Mouse (Mus musculus): ENCODE measurements around the gene Akt3.

The Akt3 gene

DNA sequence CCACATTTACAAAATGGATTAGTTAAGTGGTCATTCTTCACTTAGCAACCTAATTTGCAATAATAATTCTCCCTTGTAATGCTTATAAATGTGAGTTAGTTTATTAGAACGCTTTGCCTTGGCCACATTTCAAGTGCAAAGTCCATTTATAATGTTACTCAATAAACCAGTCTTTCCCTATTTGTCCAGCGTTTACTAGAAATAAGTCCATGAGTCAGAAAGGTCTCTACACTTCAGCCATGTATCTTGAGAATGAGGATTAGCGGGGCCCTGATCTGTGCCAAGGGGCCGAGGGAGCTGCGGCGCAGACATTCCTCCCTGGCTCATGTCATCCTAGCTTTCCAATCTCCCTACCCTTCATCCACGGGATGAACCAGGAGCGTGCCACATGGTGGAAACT, 275.3 kb downstream of the Akt3 start:
- DNase-seq (ENCODE audit: low read depth, low spot score) = no peak

DNA sequence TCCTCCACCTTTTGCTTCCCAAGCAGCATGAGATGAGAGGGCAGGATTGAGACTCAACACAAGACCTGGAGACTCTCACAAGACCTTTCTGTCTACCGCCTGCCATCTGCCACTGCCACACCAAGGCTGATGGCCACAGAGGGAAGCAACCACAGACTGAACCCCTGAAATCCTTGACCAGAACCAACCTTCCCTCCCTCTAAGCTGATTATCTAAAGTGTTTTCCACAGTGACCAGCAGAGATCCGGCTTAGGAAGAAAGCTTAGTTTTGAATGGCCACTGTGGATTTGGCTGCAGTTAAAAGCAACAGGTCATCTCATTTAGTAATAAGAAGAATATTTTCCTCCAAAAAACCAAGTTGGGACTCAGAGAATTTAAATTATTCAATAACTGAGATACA, 276.5 kb downstream of the Akt3 start:
- no peak for DNase-seq (ENCODE audit: low read depth, low spot score)

DNA sequence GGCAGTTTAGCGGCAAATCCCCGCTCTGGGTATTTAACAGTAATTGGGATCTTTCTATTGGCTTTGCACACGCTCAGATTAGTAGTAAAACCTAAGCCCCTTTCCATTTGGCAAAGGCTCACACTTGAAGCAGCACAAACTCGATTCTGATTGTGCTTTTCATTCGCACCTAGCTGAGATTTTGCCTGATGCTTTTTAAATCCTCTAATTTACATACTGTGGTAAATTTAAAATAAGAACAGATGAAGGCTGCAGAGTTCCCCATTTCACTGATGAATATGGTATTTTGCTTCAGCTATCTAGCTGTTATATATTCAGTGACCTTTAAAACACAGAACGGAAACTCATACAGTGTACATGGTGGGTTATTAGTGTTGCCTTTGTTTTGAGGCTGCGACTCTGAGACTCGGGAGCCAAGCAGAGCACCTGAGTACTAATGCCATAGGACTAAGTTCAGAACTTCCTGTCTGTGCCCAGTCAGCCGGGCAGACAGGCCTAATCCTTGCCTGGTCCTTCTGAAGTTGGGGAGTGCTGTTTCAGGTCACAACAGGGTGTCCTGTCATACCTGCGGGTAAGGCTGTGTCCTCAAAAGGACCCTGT, 277.1 kb downstream of the Akt3 start:
- no peak for DNase-seq (ENCODE audit: low read depth, low spot score)

DNA sequence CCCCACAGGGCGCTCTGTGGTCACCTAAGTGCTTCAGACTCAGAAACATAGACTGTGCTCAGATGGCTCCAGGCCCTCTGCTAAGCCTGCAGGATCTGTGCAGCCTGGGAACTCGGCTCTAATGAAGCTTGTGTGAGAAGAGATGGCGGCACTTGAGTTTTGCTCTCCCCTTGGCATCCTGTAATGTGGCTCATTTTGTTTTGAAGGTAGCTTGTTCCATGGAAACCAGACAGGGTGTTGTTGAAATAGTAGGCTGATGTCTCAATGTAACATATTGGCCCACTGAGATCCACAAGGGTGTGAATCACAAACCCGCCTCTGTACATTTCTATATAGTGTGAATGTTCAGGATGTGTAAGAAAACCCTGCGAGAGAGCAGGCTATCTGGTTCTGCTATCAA, 277.9 kb downstream of the Akt3 start:
- DNase-seq (ENCODE audit: low read depth, low spot score) = no peak

DNA sequence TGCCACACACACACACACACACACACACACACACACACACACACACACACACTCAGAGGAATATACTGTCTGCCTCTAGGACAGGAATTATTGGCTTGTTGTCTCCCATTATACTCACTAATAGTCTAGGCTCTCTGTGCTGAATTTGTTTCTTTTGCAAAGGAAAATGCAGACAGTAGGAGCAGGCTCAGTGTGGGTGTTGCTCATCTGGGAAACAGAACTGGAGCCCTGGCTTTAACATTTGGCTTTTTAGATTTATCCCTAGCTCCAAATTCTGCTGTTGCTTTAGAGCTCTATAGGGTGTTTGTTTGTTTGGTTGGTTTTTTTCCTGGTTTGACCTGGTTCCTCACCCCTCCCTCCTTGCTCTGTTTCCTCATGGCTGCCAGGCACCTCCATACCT, 278.8 kb downstream of the Akt3 start:
- no peak for DNase-seq (ENCODE audit: low read depth, low spot score)

DNA sequence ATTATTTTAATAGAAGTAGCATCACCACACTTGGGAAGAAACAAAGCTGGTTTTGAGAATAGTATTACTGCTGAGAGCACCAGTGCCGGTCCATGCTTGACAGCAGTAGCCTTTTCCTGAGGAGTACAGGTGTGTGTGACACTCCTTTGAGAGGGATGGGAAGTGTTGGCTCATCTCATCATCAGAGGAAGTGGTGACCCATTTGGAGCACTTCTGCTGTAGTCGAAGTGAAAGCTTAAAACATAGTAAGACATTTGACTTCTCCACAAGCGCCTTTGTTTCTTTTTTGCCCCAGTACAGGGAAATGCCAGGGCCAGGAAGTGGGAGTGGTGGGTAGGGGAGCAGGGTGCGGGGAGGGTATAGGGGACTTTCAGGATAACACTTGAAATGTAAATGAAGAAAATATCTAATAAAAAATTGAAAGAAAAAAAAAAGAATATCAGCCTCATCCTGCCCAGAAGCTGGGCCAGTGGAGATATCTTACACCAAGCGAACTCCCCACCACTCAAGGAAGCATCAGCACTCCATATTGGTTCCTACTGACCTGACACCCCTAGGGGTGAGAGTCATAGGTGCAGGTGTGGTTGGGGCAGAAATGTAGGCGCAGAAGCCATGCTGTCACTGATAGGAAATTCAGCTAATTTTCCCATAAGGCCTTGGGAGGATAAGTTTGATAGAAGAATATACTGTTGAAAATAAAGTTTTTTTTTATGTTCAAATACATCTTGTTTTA, 284.5 kb downstream of the Akt3 start:
- no peak for DNase-seq (ENCODE audit: low read depth, low spot score)

DNA sequence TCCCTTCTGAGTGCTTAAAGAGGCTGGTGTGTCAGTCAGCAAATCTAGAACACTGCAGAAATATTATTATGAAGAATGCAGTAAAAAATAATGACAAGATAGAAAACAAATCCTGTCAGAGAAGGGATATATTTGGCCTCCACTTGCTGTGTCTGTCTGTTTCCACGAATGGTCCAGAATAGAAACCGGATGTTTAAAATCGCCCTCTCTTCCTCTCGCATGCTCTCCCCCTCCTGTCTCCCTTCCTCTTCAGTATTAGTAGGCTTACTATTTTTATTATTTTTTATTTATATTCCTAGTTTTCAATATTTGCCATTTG, 286.6 kb downstream of the Akt3 start:
- no peak for DNase-seq (ENCODE audit: low read depth, low spot score)

DNA sequence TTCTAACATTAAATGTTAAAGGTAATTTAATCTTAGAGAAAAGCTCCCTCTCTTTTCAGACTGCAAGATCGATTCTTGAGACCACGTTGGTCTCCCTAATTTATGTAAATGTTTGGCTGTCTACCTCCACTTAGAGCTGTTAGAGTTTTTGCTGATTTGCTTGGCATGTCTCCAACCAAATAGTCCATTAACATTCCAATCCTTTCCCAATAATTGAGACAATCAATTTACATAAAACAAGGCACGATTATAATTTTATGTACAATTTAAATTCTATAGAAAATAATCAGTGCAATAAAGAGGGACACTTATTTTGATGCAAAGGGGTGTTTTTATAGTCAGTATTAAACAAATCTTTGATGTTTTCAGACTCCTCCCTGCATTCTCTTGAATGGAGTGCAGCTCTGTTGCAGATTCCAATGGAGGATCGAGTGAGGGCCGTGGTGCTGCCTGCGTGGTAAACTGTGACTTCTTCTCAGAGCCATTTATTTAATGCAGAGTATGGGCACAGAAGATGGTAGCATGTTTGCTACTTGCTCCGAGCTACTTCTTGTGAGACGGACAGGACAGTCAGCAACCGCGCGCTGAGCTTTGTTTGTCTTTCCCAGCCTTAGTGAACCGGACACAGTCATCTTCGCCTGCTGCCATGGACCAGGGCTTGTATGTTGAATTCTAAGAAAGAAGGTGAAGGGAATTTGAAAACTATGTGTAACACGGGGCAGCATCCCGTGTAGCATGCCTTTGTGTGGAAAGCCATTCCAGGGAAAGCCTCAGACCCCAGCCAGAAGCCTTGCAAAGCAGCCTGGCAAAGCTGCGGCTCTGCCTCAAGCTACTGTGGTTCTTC, 287.1 kb downstream of the Akt3 start:
- no peak for DNase-seq (ENCODE audit: low read depth, low spot score)
